9 mouse cellular contexts compared by ENCODE assay signal in the genomic region with DNA sequence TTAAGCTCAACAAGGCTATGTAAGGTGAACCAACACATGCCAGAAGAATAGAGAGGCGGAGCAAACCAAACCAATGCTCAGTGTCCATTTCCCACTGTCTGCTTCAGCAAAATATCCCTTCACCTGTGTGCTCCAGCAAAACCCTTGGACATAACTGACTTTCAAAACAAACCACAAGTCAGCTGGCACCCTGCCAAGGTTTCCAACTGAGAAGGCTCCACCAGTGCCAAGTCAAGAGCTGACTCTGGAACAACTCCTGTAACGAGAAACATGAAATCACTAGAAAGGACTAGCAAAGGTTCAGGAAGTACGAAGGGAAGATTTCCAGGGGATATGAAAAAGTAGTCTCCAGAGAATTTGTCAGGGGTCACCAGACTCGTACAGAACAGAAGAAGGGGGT. TPM values are rescaled to one million over a fixed set of nuclear protein-coding genes. Genes with fewer than 3 reads are reported as not detected.
DNase-seq lines count a peak whose midpoint lies in the region; ATAC-seq lines count a peak whose summit lies in the region.
"Had no signal": no experiment of that assay in that cellular context is flagged by ENCODE, and none has a peak within 500 bp of the region (broad histone marks: within the 10 kb centered on the region; RNA-seq: fewer than 3 reads in every experiment).

No protein-coding gene starts in this region.

- peak; percentile 96 for DNase-seq in heart, adult 11 months
- DNase-seq in Muller cell, postnatal 12 days (ENCODE audit: inconsistent ontology term), result peak; percentile 54
- peak; percentile 67 to 72 for DNase-seq in cerebellum, postnatal 14 days
- peak; percentile 82 to 85 for DNase-seq in heart, postnatal 14 days
- DNase-seq in lung, postnatal 25 days (ENCODE audit: low spot score), result peak; percentile 78
- DNase-seq in embryo, embryonic 11 days, result no peak
- DNase-seq in frontal cortex, postnatal 25 days (ENCODE audit: low spot score in 2 of 2), result no peak

- no peak overlapping the region for H3K4me2 ChIP-seq in heart, embryonic 11.5 days
- H3K4me2 ChIP-seq: liver, embryonic 15.5 days had no signal

- H3K9me3 ChIP-seq in heart, embryonic 11.5 days (replicated peaks; ENCODE audit: control insufficient read depth, low read length), result no peaks in the 10 kb centered on the region
- H3K9me3 ChIP-seq: liver, embryonic 15.5 days had no signal

- intact Hi-C loops in heart, postnatal 14 days (cut with DNase I), result loop anchor here (2.0 kb wide), 1 partner anchor 20 kb away; no protein-coding TSS in a partner anchor

- H3K4me1 ChIP-seq in heart, embryonic 11.5 days (ENCODE audit: control insufficient read depth, insufficient read depth, low read length), result peaks cover 14% of the 10 kb centered on the region

- whole genome bisulfite sequencing in heart, embryonic 11.5 days (ENCODE audit: insufficient replicate concordance), result 51% methylated on average over 4 of the region's 4 CpGs

- peaks cover 10% of the 10 kb centered on the region for H3K36me3 ChIP-seq in heart, embryonic 11.5 days (ENCODE audit: control insufficient read depth, insufficient read depth, low read length)

- no peak overlapping the region for H3K27ac ChIP-seq in heart, embryonic 11.5 days (ENCODE audit: low read depth, low read length)

- no peaks in the 10 kb centered on the region for H3K27me3 ChIP-seq in heart, embryonic 11.5 days (ENCODE audit: control insufficient read depth, insufficient read depth, low read length)
- H3K27me3 ChIP-seq: liver, embryonic 15.5 days had no signal

- no peak overlapping the region for H3K4me3 ChIP-seq in heart, embryonic 11.5 days (ENCODE audit: low read depth, low read length)
- H3K4me3 ChIP-seq: liver, embryonic 15.5 days had no signal

- ATAC-seq in heart, embryonic 11.5 days (replicated peaks; ENCODE audit: insufficient number of reproducible peaks, low FRiP score, low TSS enrichment), result no peak

- no peak overlapping the region for H3K9ac ChIP-seq in heart, embryonic 11.5 days (ENCODE audit: low read depth, low read length)
- H3K9ac ChIP-seq: liver, embryonic 15.5 days had no signal

RNA-seq across cellular contexts. Expression of a gene that starts 4.5 kb away (rescaled TPM):
- 3.4 and 5.1 TPM in 2 replicates for polyA plus RNA-seq in heart, embryonic 11.5 days (2014; fragmentation: Nextera tagmentation; extraction: Ambion mirVana)
- total RNA-seq in heart, postnatal 14 days (2021), result 10 to 100 TPM; 25.2 to 26.8 TPM

RNA-seq across cellular contexts. Expression of a gene that starts 21.4 kb away (rescaled TPM):
- polyA plus RNA-seq in heart, embryonic 11.5 days (2014; fragmentation: Nextera tagmentation; extraction: Ambion mirVana), result 40.1 and 41.2 TPM in 2 replicates
- 10 to 100 TPM; 11.7 to 11.8 TPM for total RNA-seq in heart, postnatal 14 days (2021)

RNA-seq across cellular contexts. Expression of a gene that starts 38.2 kb away (rescaled TPM):
- polyA plus RNA-seq in heart, embryonic 11.5 days (2014; fragmentation: Nextera tagmentation; extraction: Ambion mirVana), result not detected in 2 replicates
- not detected for total RNA-seq in heart, postnatal 14 days (2021)
- polyA plus RNA-seq: liver, embryonic 15.5 days had no signal

Comparison
In these comparisons a context has a peak if more than half of its experiments do, and no peak if none do; other contexts are left out.
1. DNase-seq: peak in heart, adult 11 months (single experiment), Muller cell, postnatal 12 days (single experiment), cerebellum, postnatal 14 days (2 of 2), heart, postnatal 14 days (2 of 2) and lung, postnatal 25 days (single experiment); none in embryo, embryonic 11 days (single experiment) and frontal cortex, postnatal 25 days (0 of 2).